Mouse (Mus musculus) embryonic fibroblast, embryonic 13.5 days (primary cell): Measurements from ENCODE around the gene Hcrtr2.

Experiments used
- CTCF ChIP-seq: IDR thresholded peaks from 2 replicates; pipeline ENCODE4 v1.5.1; 2011; ENCODE audit warnings: mild to moderate bottlenecking, control low read depth, low read length, moderate library complexity, borderline replicate concordance; ENCODE audit not compliant: insufficient read depth
- POLR2A ChIP-seq: IDR thresholded peaks from 2 replicates; pipeline ENCODE4 v1.6.1; 2011; ENCODE audit warnings: low read depth, mild to moderate bottlenecking, control low read depth, low read length, moderate library complexity

DNA sequence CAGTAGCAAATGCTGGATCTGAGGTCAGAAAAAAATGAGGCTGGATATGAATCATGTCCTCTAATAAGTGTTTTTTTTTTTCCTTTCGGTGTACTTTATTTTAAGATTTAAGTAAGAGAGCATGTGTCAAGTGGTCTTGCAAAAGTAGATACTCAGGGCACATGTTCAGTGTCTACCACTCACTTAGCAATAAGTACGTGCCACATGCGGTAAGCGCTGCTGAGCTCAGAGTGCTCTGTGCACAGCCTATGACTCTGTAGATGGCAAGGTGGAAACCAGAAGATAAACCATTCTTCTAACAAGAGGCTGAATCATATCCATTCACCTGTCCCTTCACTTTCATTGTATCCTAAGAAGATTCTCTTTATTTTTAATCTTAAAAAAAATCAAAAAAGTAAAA is 2.1 kb downstream of the Hcrtr2 start:
- TF ChIP-seq CTCF (no peak), POLR2A (no peak)
